Mouse (Mus musculus) liver, adult 2 months (tissue): Measurements from ENCODE around the gene Dcaf8.

ENCODE experiments used
- CTCF ChIP-seq: fragments of 200-500 bp; IDR thresholded peaks from 2 replicates; pipeline ENCODE4 v1.5.1; 2011; ENCODE audit warnings: low read depth, low read length, control low read depth
- POLR2A ChIP-seq: fragments of 200-500 bp; IDR thresholded peaks from 2 replicates; pipeline ENCODE4 v1.6.1; 2011; ENCODE audit warnings: low read length, control low read depth; ENCODE audit not compliant: insufficient read depth; ENCODE audit errors: extremely low read depth

DNA sequence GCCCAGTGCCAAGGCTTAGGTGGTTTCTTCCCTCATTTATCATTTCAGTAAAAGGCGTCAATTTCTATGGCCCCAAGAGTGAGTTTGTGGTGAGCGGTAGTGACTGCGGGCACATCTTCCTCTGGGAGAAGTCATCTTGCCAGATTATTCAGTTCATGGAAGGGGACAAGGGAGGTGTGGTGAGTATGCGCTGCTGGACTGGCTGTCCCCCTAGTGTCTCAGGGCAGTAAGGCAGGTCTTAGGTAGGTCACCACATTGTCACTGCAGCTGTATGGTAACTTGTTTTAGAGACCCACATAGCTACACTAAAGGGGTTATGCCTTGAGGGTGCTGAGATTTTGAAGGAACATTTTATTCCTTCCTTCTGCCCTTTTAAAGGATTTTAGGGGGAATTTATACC, 41.0 kb downstream of the Dcaf8 start:
- TF ChIP-seq CTCF (peak; percentile 76), POLR2A (no peak)
